ENCODE assay signal across 12 mouse cellular contexts in the genomic region with DNA sequence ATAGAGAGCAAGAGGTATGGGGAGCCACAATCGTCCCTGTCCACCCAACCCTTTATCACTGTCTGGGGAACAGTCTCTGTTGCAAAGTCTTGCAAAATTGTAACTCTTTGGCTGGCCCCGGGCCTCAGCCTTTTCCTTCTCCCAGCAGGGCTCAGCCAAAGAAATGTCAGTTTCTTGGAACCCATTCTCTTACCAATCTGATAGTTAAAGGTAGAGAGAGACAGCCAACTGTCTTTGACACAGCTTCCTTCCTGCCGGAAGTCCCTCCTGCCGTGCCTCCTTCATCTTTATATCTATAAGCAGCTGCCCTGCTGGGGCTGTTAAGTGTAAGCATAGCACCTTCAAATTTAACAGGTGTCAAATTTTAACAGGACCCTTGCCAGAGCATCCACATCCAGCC.
A peak's percentile ranks its signal among the peaks of the same experiment; 100 is the strongest.
DNase-seq lines count a peak whose midpoint lies in the region; ATAC-seq lines count a peak whose summit lies in the region.
"Had no signal": no experiment of that assay in that cellular context is flagged by ENCODE, and none has a peak within 500 bp of the region (broad histone marks: within the 10 kb centered on the region; RNA-seq: fewer than 3 reads in every experiment).

No protein-coding gene starts in this region.

- H3K27me3 ChIP-seq in midbrain, embryonic 14.5 days (ENCODE audit: control insufficient read depth, insufficient read depth, low read length): no peaks in the 10 kb centered on the region

- no peak overlapping the region for H3K4me3 ChIP-seq in midbrain, embryonic 14.5 days (replicated peaks; ENCODE audit: low read depth, low read length)
- H3K4me3 ChIP-seq: gastrocnemius, adult 2 months had no signal

- WGBS in midbrain, embryonic 14.5 days: 62% methylated on average over 4 of the region's 4 CpGs

- no peak overlapping the region for H3K9ac ChIP-seq in midbrain, embryonic 14.5 days (replicated peaks; ENCODE audit: low read length)

- ATAC-seq in midbrain, embryonic 14.5 days (ENCODE audit: low FRiP score, low TSS enrichment): no peak
- ATAC-seq: hindbrain, embryonic 16.5 days; midbrain, embryonic 16.5 days had no signal

- no peaks in the 10 kb centered on the region for H3K4me1 ChIP-seq in midbrain, embryonic 14.5 days (ENCODE audit: control insufficient read depth, insufficient read depth, low read length)

- H3K27ac ChIP-seq in midbrain, embryonic 14.5 days (replicated peaks; ENCODE audit: low read depth, low read length): no peak overlapping the region
- H3K27ac ChIP-seq: gastrocnemius, adult 2 months had no signal

- H3K9me3 ChIP-seq in midbrain, embryonic 14.5 days (ENCODE audit: control insufficient read depth, low read length): no peaks in the 10 kb centered on the region

- peak; percentile 74 for DNase-seq in 416B (ENCODE audit: low read depth)
- peak; percentile 24 for DNase-seq in CD4-positive helper T cell, adult 2 months (ENCODE audit: low read depth, low spot score)
- peak; percentile 48 for DNase-seq in induced T-regulatory cell, adult 2 months (ENCODE audit: low read depth)
- peak; percentile 60 for DNase-seq in naive thymus-derived CD4-positive, alpha-beta T cell, adult 2 months (ENCODE audit: low read depth)
- no peak for DNase-seq in urinary bladder, postnatal 4 days (ENCODE audit: low spot score in 2 of 2)
- no peak for DNase-seq in midbrain, embryonic 14.5 days
- DNase-seq in kidney, postnatal 36 days: no peak
- DNase-seq: cerebellum, postnatal 36 days; gastrocnemius, adult 2 months; kidney, postnatal 4 days had no signal

- H3K36me3 ChIP-seq in midbrain, embryonic 14.5 days (ENCODE audit: control insufficient read depth, insufficient read depth, low read length): no peaks in the 10 kb centered on the region

- no peak overlapping the region for H3K4me2 ChIP-seq in midbrain, embryonic 14.5 days (ENCODE audit: low read length)

Comparison
In these comparisons a context has a peak if more than half of its experiments do, and no peak if none do; other contexts are left out.
1. DNase-seq: peak in 416B (single experiment), CD4-positive helper T cell, adult 2 months (single experiment), induced T-regulatory cell, adult 2 months (single experiment) and naive thymus-derived CD4-positive, alpha-beta T cell, adult 2 months (single experiment); none in urinary bladder, postnatal 4 days (0 of 2), midbrain, embryonic 14.5 days (single experiment) and kidney, postnatal 36 days (0 of 2).